27 mouse cellular contexts compared by ENCODE assay signal in genomic region chr14:47302885-47303680, GRCm38 (mm10). TPM values are rescaled to one million over a fixed set of nuclear protein-coding genes. Genes with fewer than 3 reads are reported as not detected.
DNase-seq lines count a peak whose midpoint lies in the region; ATAC-seq and TF ChIP-seq lines count a peak whose summit lies in the region.
"Had no signal": no experiment of that assay in that cellular context is flagged by ENCODE, and none has a peak within 500 bp of the region (broad histone marks: within the 10 kb centered on the region; RNA-seq: fewer than 3 reads in every experiment).

No protein-coding gene starts in this region.

- peak overlapping the region; percentile 3; the same call in 1 of the 2 replicates for H3K9ac ChIP-seq in liver, embryonic 13.5 days
- H3K9ac ChIP-seq: forebrain, postnatal 0 days; heart, embryonic 12.5 days; heart, embryonic 15.5 days; hindbrain, embryonic 14.5 days had no signal

- peak overlapping the region; percentile 61; the same call in 1 of the 2 replicates for H3K27ac ChIP-seq in kidney, adult 2 months (ENCODE audit: insufficient read depth, low read depth, low read length)
- no peak overlapping the region for H3K27ac ChIP-seq in liver, embryonic 13.5 days
- H3K27ac ChIP-seq: forebrain, embryonic 10.5 days; heart, embryonic 15.5 days; hindbrain, embryonic 14.5 days; hindbrain, postnatal 0 days had no signal

- H3K4me1 ChIP-seq in kidney, adult 2 months (ENCODE audit: control insufficient read depth, insufficient read depth, low read length) = peaks cover 17% of the 10 kb centered on the region
- H3K4me1 ChIP-seq in liver, embryonic 13.5 days (replicated peaks) = peaks cover 62% of the 10 kb centered on the region

- no peaks in the 10 kb centered on the region for H3K9me3 ChIP-seq in liver, embryonic 13.5 days (replicated peaks)
- H3K9me3 ChIP-seq: forebrain, embryonic 10.5 days; heart, embryonic 12.5 days; heart, embryonic 15.5 days had no signal

- peak; percentile 76 for DNase-seq in heart, adult 11 months
- no peak for DNase-seq in heart, postnatal 36 days
- peak; percentile 12 for DNase-seq in kidney, adult 2 months
- no peak for DNase-seq in kidney, adult 8-10 months
- no peak for DNase-seq in liver, embryonic 13.5 days
- DNase-seq in liver = no peak
- DNase-seq in adrenal gland, postnatal 10 days = no peak
- DNase-seq: adrenal gland, adult 8-10 months; adrenal gland, postnatal 36 days; B cell, adult 2 months; cerebellum, adult 18-20 months; cerebellum, adult 9-10 months; cerebellum, postnatal 14 days; forebrain, postnatal 0 days; gastrocnemius, postnatal 25 days; heart, postnatal 10 days; heart, postnatal 4 days had no signal

- H3K36me3 ChIP-seq in kidney, adult 2 months (ENCODE audit: control insufficient read depth, insufficient read depth, low read length) = no peaks in the 10 kb centered on the region
- H3K36me3 ChIP-seq in liver, embryonic 13.5 days = peaks cover 34% of the 10 kb centered on the region
- H3K36me3 ChIP-seq: heart, embryonic 15.5 days had no signal

- intact Hi-C loops in heart, postnatal 36 days (cut with DNase I) = no loop called here

- no peak for ATAC-seq in liver, embryonic 13.5 days (ENCODE audit: low read depth)
- no peak for ATAC-seq in frontal cortex, adult (ENCODE audit: low TSS enrichment)
- ATAC-seq: activated CD4-positive, CD25-positive, alpha-beta regulatory T cell, adult 4 months; forebrain, embryonic 14.5 days; forebrain, postnatal 0 days; hindbrain, postnatal 0 days; inflammation-experienced regulatory T-cells, adult 6 months had no signal

- WGBS in kidney, adult 2 months = 36% methylated on average over 14 of the region's 14 CpGs
- 76% methylated on average over 14 of the region's 14 CpGs for WGBS in liver, embryonic 13.5 days (ENCODE audit: insufficient replicate concordance)

- no peak overlapping the region for H3K4me3 ChIP-seq in kidney, adult 2 months (ENCODE audit: insufficient read depth, low read depth, low read length)
- no peak overlapping the region for H3K4me3 ChIP-seq in liver, embryonic 13.5 days (replicated peaks)
- H3K4me3 ChIP-seq: forebrain, embryonic 10.5 days; heart, embryonic 12.5 days; heart, embryonic 15.5 days had no signal

- TF ChIP-seq CTCF in kidney, adult 2 months (conservative IDR thresholded peaks at IDR 0.05; ENCODE audit: insufficient read depth, insufficient read length, low read depth, low read length) = no peak

- H3K27me3 ChIP-seq in kidney, adult 2 months (replicated peaks; ENCODE audit: control insufficient read depth, insufficient read depth, low read length) = no peaks in the 10 kb centered on the region
- no peaks in the 10 kb centered on the region for H3K27me3 ChIP-seq in liver, embryonic 13.5 days
- H3K27me3 ChIP-seq: CH12.LX; heart, embryonic 12.5 days; heart, embryonic 15.5 days had no signal

- no peak overlapping the region for H3K4me2 ChIP-seq in liver, embryonic 13.5 days
- H3K4me2 ChIP-seq: heart, embryonic 12.5 days; heart, embryonic 15.5 days; hindbrain, embryonic 14.5 days had no signal

- TF ChIP-seq POLR2A in kidney, adult 2 months (IDR thresholded peaks at IDR 0.05; ENCODE audit: low read depth, low read length) = no peak

RNA-seq across cellular contexts. Expression of gene Mapk1ip1l, which starts 5.0 kb away (rescaled TPM):
- total RNA-seq in heart, postnatal 36 days (2021) = 10 to 100 TPM; 28.1 to 28.2 TPM
- polyA plus RNA-seq in kidney, adult 2 months (2012; rRNA removed) = 34.0 and 34.5 TPM in 2 replicates
- polyA plus RNA-seq in liver, embryonic 13.5 days (2015; fragmentation: Nextera tagmentation; extraction: Ambion mirVana) = 28.7 and 36.8 TPM in 2 replicates
- total RNA-seq in adrenal gland, postnatal 10 days (2021) = 10 to 100 TPM; 69.9 to 75.9 TPM

RNA-seq across cellular contexts. Expression of gene Socs4, which starts 26.4 kb away (rescaled TPM):
- total RNA-seq in heart, postnatal 36 days (2021) = 10 to 100 TPM; 13.9 to 14.3 TPM
- polyA plus RNA-seq in kidney, adult 2 months (2012; rRNA removed) = 2.8 and 3.5 TPM in 2 replicates
- polyA plus RNA-seq in liver, embryonic 13.5 days (2015; fragmentation: Nextera tagmentation; extraction: Ambion mirVana) = 2.3 and 2.7 TPM in 2 replicates
- 10 to 100 TPM; 18.8 to 19.7 TPM for total RNA-seq in adrenal gland, postnatal 10 days (2021)

RNA-seq across cellular contexts. Expression of gene Wdhd1, which starts 26.4 kb away (rescaled TPM):
- 1 to 10 TPM in 1 of 2 experiments, under 1 TPM in 1; 1.00 to 1.0 TPM for total RNA-seq in heart, postnatal 36 days (2021)
- 0.31 and 0.48 TPM in 2 replicates for polyA plus RNA-seq in kidney, adult 2 months (2012; rRNA removed)
- 38.9 and 45.9 TPM in 2 replicates for polyA plus RNA-seq in liver, embryonic 13.5 days (2015; fragmentation: Nextera tagmentation; extraction: Ambion mirVana)
- 10 to 100 TPM in 1 of 2 experiments, 1 to 10 TPM in 1; 6.9 to 10.0 TPM for total RNA-seq in adrenal gland, postnatal 10 days (2021)

Comparison
In these comparisons a context has a peak if more than half of its experiments do, and no peak if none do; other contexts are left out.
1. DNase-seq: peak in heart, adult 11 months (single experiment) and kidney, adult 2 months (single experiment); none in heart, postnatal 36 days (0 of 2), kidney, adult 8-10 months (0 of 2), liver, embryonic 13.5 days (single experiment), liver (single experiment) and adrenal gland, postnatal 10 days (single experiment).